ENCODE assay signal across 8 mouse cellular contexts in the genomic region with DNA sequence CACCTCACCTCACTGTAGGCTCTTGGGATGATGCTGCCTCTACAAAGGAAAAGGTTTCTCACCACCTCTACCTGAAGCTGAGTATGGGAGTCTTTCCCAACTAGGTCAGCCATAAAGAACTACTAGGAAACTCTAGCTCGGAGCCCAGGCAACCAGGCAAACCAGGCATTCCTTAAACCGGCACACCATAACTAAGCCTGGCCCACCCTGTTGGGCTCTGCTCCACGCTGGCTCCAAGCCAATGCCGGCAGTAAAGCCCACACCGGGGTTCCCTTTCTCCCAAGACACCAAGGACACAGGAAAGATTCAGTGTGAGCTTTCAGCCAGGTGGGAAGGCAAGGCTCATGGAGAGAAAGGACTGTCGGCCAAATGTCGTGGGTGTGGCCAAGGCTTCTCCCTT. TPM values are rescaled to one million over a fixed set of nuclear protein-coding genes. Genes with fewer than 3 reads are reported as not detected.
A peak's percentile ranks its signal among the peaks of the same experiment; 100 is the strongest.
DNase-seq lines count a peak whose midpoint lies in the region; ATAC-seq lines count a peak whose summit lies in the region.

No protein-coding gene starts in this region.

- peaks cover 36% of the 10 kb centered on the region for H3K4me1 ChIP-seq in hindbrain, embryonic 13.5 days (replicated peaks)
- peaks cover 16% of the 10 kb centered on the region for H3K4me1 ChIP-seq in hindbrain, embryonic 12.5 days
- H3K4me1 ChIP-seq in embryonic facial prominence, embryonic 14.5 days (ENCODE audit: control insufficient read depth, insufficient read depth, low read length) = peaks cover 25% of the 10 kb centered on the region
- H3K4me1 ChIP-seq in limb, embryonic 11.5 days (ENCODE audit: control insufficient read depth, insufficient read depth, low read length) = peaks cover 5% of the 10 kb centered on the region; the same call in 1 of the 2 replicates

- no peak overlapping the region for H3K4me3 ChIP-seq in hindbrain, embryonic 13.5 days
- no peak overlapping the region for H3K4me3 ChIP-seq in hindbrain, embryonic 12.5 days
- H3K4me3 ChIP-seq in embryonic facial prominence, embryonic 14.5 days (ENCODE audit: low read depth, low read length) = no peak overlapping the region
- no peak overlapping the region for H3K4me3 ChIP-seq in limb, embryonic 11.5 days (ENCODE audit: low read depth, low read length)

- H3K9ac ChIP-seq in hindbrain, embryonic 13.5 days = no peak overlapping the region
- no peak overlapping the region for H3K9ac ChIP-seq in hindbrain, embryonic 12.5 days
- H3K9ac ChIP-seq in embryonic facial prominence, embryonic 14.5 days (ENCODE audit: low read depth, low read length) = no peak overlapping the region
- H3K9ac ChIP-seq in limb, embryonic 11.5 days (ENCODE audit: low read length) = no peak overlapping the region

- H3K4me2 ChIP-seq in hindbrain, embryonic 13.5 days = no peak overlapping the region
- no peak overlapping the region for H3K4me2 ChIP-seq in hindbrain, embryonic 12.5 days (replicated peaks)
- H3K4me2 ChIP-seq in embryonic facial prominence, embryonic 14.5 days (ENCODE audit: low read depth, low read length) = peak overlapping the region; percentile 32; the same call in 1 of the 2 replicates
- H3K4me2 ChIP-seq in limb, embryonic 11.5 days (ENCODE audit: low read depth, severe bottlenecking) = no peak overlapping the region

- ATAC-seq in hindbrain, embryonic 13.5 days (ENCODE audit: low FRiP score) = no peak
- ATAC-seq in hindbrain, embryonic 12.5 days (ENCODE audit: low FRiP score) = no peak
- peak; percentile 64 for ATAC-seq in embryonic facial prominence, embryonic 14.5 days (ENCODE audit: low read depth)
- ATAC-seq in limb, embryonic 11.5 days (ENCODE audit: insufficient number of reproducible peaks, low FRiP score, low TSS enrichment, low read depth) = no peak

- H3K9me3 ChIP-seq in hindbrain, embryonic 13.5 days = no peaks in the 10 kb centered on the region
- H3K9me3 ChIP-seq in hindbrain, embryonic 12.5 days (replicated peaks) = no peaks in the 10 kb centered on the region
- H3K9me3 ChIP-seq in embryonic facial prominence, embryonic 14.5 days (ENCODE audit: control insufficient read depth, low read length) = no peaks in the 10 kb centered on the region
- no peaks in the 10 kb centered on the region for H3K9me3 ChIP-seq in limb, embryonic 11.5 days (ENCODE audit: control insufficient read depth, low read length)

- DNase-seq in NIH3T3 (ENCODE audit: low read depth) = peak; percentile 47
- peak; percentile 76 for DNase-seq in embryonic facial prominence, embryonic 14.5 days (ENCODE audit: low spot score)
- peak; percentile 42 for DNase-seq in limb, embryonic 11.5 days (ENCODE audit: low spot score)
- no peak for DNase-seq in layer of hippocampus, adult 8-10 months (ENCODE audit: low spot score in 2 of 2)
- DNase-seq in spleen, postnatal 36 days (ENCODE audit: low spot score in 2 of 2) = no peak
- no peak for DNase-seq in layer of hippocampus, postnatal 25 days (ENCODE audit: extremely low spot score in 1 of 2, low spot score in 1 of 2)

- H3K36me3 ChIP-seq in hindbrain, embryonic 13.5 days = no peaks in the 10 kb centered on the region
- no peaks in the 10 kb centered on the region for H3K36me3 ChIP-seq in hindbrain, embryonic 12.5 days
- no peaks in the 10 kb centered on the region for H3K36me3 ChIP-seq in embryonic facial prominence, embryonic 14.5 days (ENCODE audit: control insufficient read depth, insufficient read depth, low read length)
- no peaks in the 10 kb centered on the region for H3K36me3 ChIP-seq in limb, embryonic 11.5 days (ENCODE audit: control insufficient read depth, insufficient read depth, low read length)

- WGBS in hindbrain, embryonic 13.5 days = 33% methylated on average over 7 of the region's 7 CpGs
- 33% methylated on average over 7 of the region's 7 CpGs for WGBS in hindbrain, embryonic 12.5 days
- 27% methylated on average over 7 of the region's 7 CpGs for WGBS in embryonic facial prominence, embryonic 14.5 days
- WGBS in limb, embryonic 11.5 days = 13% methylated on average over 7 of the region's 7 CpGs

- 0 out of 2 replicates have a peak overlapping the region, but pooled peaks have one; percentile 10 for H3K27ac ChIP-seq in hindbrain, embryonic 13.5 days
- H3K27ac ChIP-seq in hindbrain, embryonic 12.5 days = no peak overlapping the region
- peak overlapping the region; percentile 39; the same call in 1 of the 2 replicates for H3K27ac ChIP-seq in embryonic facial prominence, embryonic 14.5 days (replicated peaks; ENCODE audit: low read depth, low read length)
- H3K27ac ChIP-seq in limb, embryonic 11.5 days (replicated peaks; ENCODE audit: low read depth, low read length) = no peak overlapping the region

- no peaks in the 10 kb centered on the region for H3K27me3 ChIP-seq in hindbrain, embryonic 13.5 days
- no peaks in the 10 kb centered on the region for H3K27me3 ChIP-seq in hindbrain, embryonic 12.5 days
- H3K27me3 ChIP-seq in embryonic facial prominence, embryonic 14.5 days (replicated peaks; ENCODE audit: control insufficient read depth, insufficient read depth, low read length) = no peaks in the 10 kb centered on the region
- no peaks in the 10 kb centered on the region for H3K27me3 ChIP-seq in limb, embryonic 11.5 days (ENCODE audit: control insufficient read depth, insufficient read depth, low read length)

RNA-seq across cellular contexts. Expression of a gene that starts 37.2 kb away (rescaled TPM):
- 1.7 and 2.1 TPM in 2 replicates for polyA plus RNA-seq in hindbrain, embryonic 13.5 days (2015; fragmentation: Nextera tagmentation; extraction: Ambion mirVana)
- polyA plus RNA-seq in hindbrain, embryonic 12.5 days (2016; fragmentation: Nextera tagmentation; extraction: Ambion mirVana) = 3.4 and 4.4 TPM in 2 replicates
- polyA plus RNA-seq in embryonic facial prominence, embryonic 14.5 days (2014; fragmentation: Nextera tagmentation; extraction: Ambion mirVana) = 5.2 and 6.0 TPM in 2 replicates
- 3.1 and 3.4 TPM in 2 replicates for polyA plus RNA-seq in limb, embryonic 11.5 days (2014; fragmentation: Nextera tagmentation; extraction: Ambion mirVana)
- total RNA-seq in layer of hippocampus, adult 8-10 months (2022) = 1 to 10 TPM; 2.9 to 5.3 (median 3.6) TPM
- 1 to 10 TPM; 2.7 to 3.1 TPM for total RNA-seq in layer of hippocampus, postnatal 25 days (2021)

RNA-seq across cellular contexts. Expression of a gene that starts 44.6 kb away (rescaled TPM):
- polyA plus RNA-seq in hindbrain, embryonic 13.5 days (2015; fragmentation: Nextera tagmentation; extraction: Ambion mirVana) = 0.98 and 1.1 TPM in 2 replicates
- polyA plus RNA-seq in hindbrain, embryonic 12.5 days (2016; fragmentation: Nextera tagmentation; extraction: Ambion mirVana) = 0.66 and 1.2 TPM in 2 replicates
- 1.4 and 2.3 TPM in 2 replicates for polyA plus RNA-seq in embryonic facial prominence, embryonic 14.5 days (2014; fragmentation: Nextera tagmentation; extraction: Ambion mirVana)
- polyA plus RNA-seq in limb, embryonic 11.5 days (2014; fragmentation: Nextera tagmentation; extraction: Ambion mirVana) = 0.13 and 0.40 TPM in 2 replicates
- 1 to 10 TPM; 6.6 to 9.4 (median 8.1) TPM for total RNA-seq in layer of hippocampus, adult 8-10 months (2022)
- total RNA-seq in layer of hippocampus, postnatal 25 days (2021) = 1 to 10 TPM; 4.9 to 5.6 TPM

Comparison
In these comparisons a context has a peak if more than half of its experiments do, and no peak if none do; other contexts are left out.
1. H3K27ac ChIP-seq: peak in hindbrain, embryonic 13.5 days (single experiment) and embryonic facial prominence, embryonic 14.5 days (single experiment); none in hindbrain, embryonic 12.5 days (single experiment) and limb, embryonic 11.5 days (single experiment).
2. DNase-seq: peak in NIH3T3 (single experiment), embryonic facial prominence, embryonic 14.5 days (single experiment) and limb, embryonic 11.5 days (single experiment); none in layer of hippocampus, adult 8-10 months (0 of 2), spleen, postnatal 36 days (0 of 2) and layer of hippocampus, postnatal 25 days (0 of 2).